Mouse (Mus musculus): ENCODE measurements around the gene Top2b.

- no peak for TF ChIP-seq CTCF (IDR thresholded peaks at IDR 0.05; ENCODE audit: control insufficient read depth, insufficient read depth, low read length)
- no peak for TF ChIP-seq POLR2A (IDR thresholded peaks at IDR 0.05; ENCODE audit: borderline replicate concordance, control insufficient read depth, low read depth, low read length)
Observed at GRCm38 (mm10) chr14:16328959-16329480, 36.0 kb upstream of the Top2b start.

All from bone marrow, adult 2 months (tissue).